Mouse (Mus musculus): ENCODE measurements around the gene Coa5. TPM values are rescaled to one million over a fixed set of nuclear protein-coding genes. Genes with fewer than 3 reads are reported as not detected.

Coa5 gene
- polyA plus RNA-seq, 1 experiment from 2014 or later = 54.8 TPM

DNA sequence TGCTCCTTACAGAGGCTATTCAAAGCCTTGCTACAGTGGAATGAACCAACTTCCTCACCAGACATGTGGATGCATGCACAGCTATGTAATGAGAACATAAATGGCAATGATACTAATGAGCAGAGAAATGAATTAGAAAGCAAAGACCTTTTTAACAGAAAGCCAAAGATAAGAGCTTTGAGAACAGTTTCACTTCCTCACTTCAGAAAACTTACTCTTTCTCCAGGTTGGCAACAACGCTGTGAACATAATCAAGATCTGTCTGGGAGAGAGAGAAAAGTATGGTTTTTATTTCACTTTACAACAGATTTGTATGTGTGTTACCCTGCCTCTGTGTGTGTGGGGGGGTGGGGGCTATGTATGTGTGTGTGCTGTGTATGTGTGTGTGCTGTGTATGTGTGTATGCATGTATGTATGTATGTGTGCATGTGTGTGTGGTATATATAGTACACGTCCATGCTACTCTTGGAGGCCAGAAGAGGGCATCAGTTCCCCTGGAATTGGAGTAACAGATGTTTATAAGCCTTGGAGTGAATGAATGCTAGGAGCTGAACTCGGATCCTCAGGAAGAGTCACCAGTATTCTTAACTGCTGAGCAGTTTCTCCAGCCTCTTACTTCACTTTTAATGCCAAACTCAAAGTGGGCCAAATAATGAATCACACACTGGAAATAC is 36.6 kb upstream of the Coa5 start:
- ATAC-seq (ENCODE audit: low FRiP score) = no peak
- no peaks in the 10 kb centered on the region for H3K9me3 ChIP-seq
- H3K36me3 ChIP-seq = peaks cover 8% of the 10 kb centered on the region; the same call in 1 of the 2 replicates
- H3K9ac ChIP-seq = no peak overlapping the region
- no peak overlapping the region for H3K27ac ChIP-seq
- H3K4me2 ChIP-seq = no peak overlapping the region
- no peaks in the 10 kb centered on the region for H3K4me1 ChIP-seq (replicated peaks)
- no peak overlapping the region for H3K4me3 ChIP-seq
- WGBS = 84% methylated on average over 3 of the region's 3 CpGs
- H3K27me3 ChIP-seq = no peaks in the 10 kb centered on the region

GRCm38 (mm10) chr1:37464878-37465452 is 35.1 kb upstream of the Coa5 start:
- no peak overlapping the region for H3K4me2 ChIP-seq
- no peak overlapping the region for H3K9ac ChIP-seq
- H3K9me3 ChIP-seq = no peaks in the 10 kb centered on the region
- H3K27me3 ChIP-seq = no peaks in the 10 kb centered on the region
- no peak overlapping the region for H3K4me3 ChIP-seq
- ATAC-seq (ENCODE audit: low FRiP score) = no peak
- H3K27ac ChIP-seq = no peak overlapping the region
- WGBS = 91% methylated on average over 10 of the region's 10 CpGs
- H3K36me3 ChIP-seq = peaks cover 8% of the 10 kb centered on the region; the same call in 1 of the 2 replicates
- no peaks in the 10 kb centered on the region for H3K4me1 ChIP-seq (replicated peaks)

DNA sequence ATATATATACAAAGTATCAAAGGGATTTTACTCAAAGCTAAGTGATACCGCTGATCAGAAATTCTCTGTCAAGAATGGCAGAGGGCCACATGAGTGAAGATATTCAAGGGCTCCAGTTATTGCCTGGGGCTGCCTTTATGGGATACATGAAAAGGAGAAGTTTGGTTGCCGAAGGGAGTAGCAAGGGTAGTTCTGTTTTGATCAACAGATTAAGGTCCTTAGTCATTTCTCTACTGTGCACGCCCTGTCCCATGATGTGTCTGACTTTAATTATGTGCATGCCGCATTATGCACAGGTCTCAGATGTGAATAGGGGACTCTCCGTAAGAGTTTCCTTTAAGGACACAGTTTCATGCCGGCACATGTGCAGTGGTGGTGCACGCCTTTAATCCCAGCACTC is 27.6 kb upstream of the Coa5 start:
- H3K27me3 ChIP-seq = no peaks in the 10 kb centered on the region
- H3K4me2 ChIP-seq = no peak overlapping the region
- H3K4me1 ChIP-seq (replicated peaks) = no peaks in the 10 kb centered on the region
- H3K9me3 ChIP-seq = no peaks in the 10 kb centered on the region
- no peak overlapping the region for H3K27ac ChIP-seq
- ATAC-seq (ENCODE audit: low FRiP score) = no peak
- no peak overlapping the region for H3K4me3 ChIP-seq
- peaks cover 8% of the 10 kb centered on the region for H3K36me3 ChIP-seq
- 90% methylated on average over 7 of the region's 7 CpGs for WGBS
- H3K9ac ChIP-seq = no peak overlapping the region

DNA sequence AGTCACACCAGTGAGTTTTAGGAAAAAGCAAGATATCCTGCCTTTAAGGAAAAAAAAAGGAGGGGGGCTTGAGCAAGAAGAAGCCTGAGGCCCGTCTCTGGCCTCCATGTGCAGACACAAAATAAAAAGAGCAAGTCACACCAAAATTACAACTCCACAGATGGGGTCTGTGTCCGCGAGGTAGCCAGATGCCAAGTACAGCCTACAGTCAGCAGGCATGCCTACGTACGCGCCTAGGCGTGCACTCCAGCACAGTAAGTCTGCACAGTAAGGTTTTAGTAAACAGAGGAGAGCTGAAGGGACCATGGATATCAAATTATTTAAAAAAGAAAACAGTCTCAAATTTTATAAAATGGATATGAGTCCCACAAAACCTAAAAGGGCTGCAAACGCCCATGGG is 21.4 kb upstream of the Coa5 start:
- H3K4me1 ChIP-seq (replicated peaks) = no peaks in the 10 kb centered on the region
- no peak overlapping the region for H3K4me2 ChIP-seq
- H3K27ac ChIP-seq = no peak overlapping the region
- ATAC-seq (ENCODE audit: low FRiP score) = no peak
- H3K27me3 ChIP-seq = no peaks in the 10 kb centered on the region
- no peak overlapping the region for H3K9ac ChIP-seq
- WGBS = 91% methylated on average over 8 of the region's 8 CpGs
- no peak overlapping the region for H3K4me3 ChIP-seq
- peaks cover 29% of the 10 kb centered on the region for H3K36me3 ChIP-seq
- H3K9me3 ChIP-seq = no peaks in the 10 kb centered on the region

- no peak overlapping the region for H3K27ac ChIP-seq
- no peak overlapping the region for H3K4me3 ChIP-seq
- peaks cover 24% of the 10 kb centered on the region for H3K36me3 ChIP-seq
- no peak overlapping the region for H3K9ac ChIP-seq
- ATAC-seq (ENCODE audit: low FRiP score) = no peak
- WGBS = 85% methylated on average over 10 of the region's 10 CpGs
- H3K9me3 ChIP-seq = no peaks in the 10 kb centered on the region
- H3K27me3 ChIP-seq = no peaks in the 10 kb centered on the region
- H3K4me2 ChIP-seq = no peak overlapping the region
- H3K4me1 ChIP-seq (replicated peaks) = no peaks in the 10 kb centered on the region
These were observed 18.6 kb upstream of the Coa5 start for GRCm38 (mm10) chr1:37448361-37449095.

DNA sequence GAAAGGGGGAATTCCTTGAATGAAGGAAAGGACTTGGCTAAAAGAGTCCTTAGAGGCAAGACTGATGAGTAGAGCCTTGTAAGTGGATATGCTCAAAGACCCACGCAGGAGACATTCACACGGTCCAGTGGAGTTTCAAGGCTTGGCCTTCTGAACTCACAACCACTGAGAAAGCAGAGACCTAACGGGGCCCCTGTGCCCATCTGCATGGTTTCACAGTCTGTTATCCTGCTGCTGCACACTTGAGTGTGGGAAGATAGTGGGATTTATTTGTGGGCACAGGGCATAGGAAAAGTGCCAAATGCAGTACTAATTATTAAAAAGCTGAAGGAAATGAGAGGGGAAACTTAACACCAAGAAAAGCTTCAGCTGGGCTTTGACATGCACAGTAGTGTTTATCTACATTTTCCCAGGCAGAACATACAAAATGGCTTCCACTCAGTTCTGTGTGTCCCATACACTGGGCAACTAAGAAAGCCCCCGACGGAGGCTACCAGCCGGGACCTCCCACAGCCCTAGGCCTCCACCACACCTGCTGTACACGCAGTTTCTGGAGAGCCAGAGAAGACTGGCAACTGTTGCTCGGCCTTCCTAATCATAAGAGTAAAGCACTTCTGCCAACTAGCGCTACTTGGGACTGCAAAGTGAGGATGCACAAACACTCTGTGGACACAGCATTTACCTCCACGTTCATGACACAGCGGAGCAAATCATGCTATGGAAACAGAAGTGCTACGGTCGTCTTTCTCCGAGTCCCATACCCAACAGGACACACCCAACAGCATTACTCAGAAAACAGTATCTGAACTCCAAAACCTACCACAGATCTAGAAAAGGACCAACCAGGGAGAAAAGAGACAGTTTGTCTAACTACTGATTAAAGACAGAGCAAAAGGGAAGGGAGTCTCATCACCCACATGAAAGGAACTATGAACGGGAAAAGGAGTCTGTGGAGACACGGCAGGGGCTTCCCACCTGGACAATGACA is 13.2 kb upstream of the Coa5 start:
- WGBS = 94% methylated on average over 16 of the region's 16 CpGs
- Histone ChIP-seq H3K27ac (no peak overlapping the region), H3K4me3 (no peak overlapping the region), H3K9me3 (no peaks in the 10 kb centered on the region), H3K9ac (no peak overlapping the region), H3K27me3 (no peaks in the 10 kb centered on the region), H3K4me2 (no peak overlapping the region), H3K4me1 (replicated peaks) (no peaks in the 10 kb centered on the region), H3K36me3 (peaks cover 51% of the 10 kb centered on the region)
- no peak for ATAC-seq (ENCODE audit: low FRiP score)

DNA sequence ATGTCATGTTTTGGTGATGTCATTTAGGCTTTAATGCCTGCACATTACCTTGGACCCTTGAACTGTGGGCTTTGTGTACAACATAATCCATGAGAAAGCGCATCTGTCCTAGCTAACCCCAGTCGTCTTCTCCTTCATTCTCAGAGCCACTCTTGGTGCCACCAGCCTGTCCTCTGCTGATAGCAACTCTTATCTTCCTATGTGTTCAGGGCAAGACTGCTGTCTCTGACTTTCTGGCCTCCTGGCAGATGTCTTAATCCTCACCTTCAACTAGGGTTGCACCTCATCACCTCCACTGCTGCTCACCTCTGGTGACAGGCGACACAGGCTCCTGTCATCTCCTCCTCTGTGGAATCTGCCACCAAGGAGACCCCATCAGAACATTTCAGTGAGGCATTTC is 6.5 kb upstream of the Coa5 start:
- H3K4me1 ChIP-seq (replicated peaks) = peaks cover 17% of the 10 kb centered on the region
- no peak for ATAC-seq (ENCODE audit: low FRiP score)
- no peak overlapping the region for H3K27ac ChIP-seq
- H3K9ac ChIP-seq = no peak overlapping the region
- H3K4me2 ChIP-seq = no peak overlapping the region
- H3K9me3 ChIP-seq = no peaks in the 10 kb centered on the region
- H3K36me3 ChIP-seq = peaks cover 84% of the 10 kb centered on the region
- no peak overlapping the region for H3K4me3 ChIP-seq
- no peaks in the 10 kb centered on the region for H3K27me3 ChIP-seq
- 97% methylated on average over 3 of the region's 3 CpGs for WGBS

DNA sequence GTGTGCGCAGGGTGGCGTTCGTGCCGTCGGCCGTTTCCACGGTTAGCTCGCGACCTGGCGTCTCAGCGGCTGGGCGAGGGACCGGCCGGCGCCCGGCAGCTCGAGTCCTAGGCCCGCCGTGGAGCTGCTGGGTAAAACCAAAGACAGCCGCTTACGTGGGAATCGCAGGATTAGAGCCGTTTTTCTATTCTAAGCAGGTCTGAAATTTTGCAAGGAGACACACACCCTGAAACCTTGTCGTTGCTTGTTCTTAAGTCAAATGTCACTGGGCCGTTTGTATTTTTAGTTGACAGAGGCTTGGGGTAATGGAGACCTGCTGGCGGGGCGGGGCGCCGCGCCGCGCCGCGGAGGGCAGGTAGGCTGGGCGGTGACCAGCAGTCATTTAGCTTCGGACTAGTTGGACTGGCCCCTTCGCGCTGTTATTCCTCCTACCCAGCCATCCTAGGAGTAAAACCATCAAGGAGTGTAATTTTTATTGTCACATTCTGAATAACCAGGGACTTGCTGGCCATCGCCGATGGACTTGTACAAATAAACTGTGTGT is 466 bp upstream of the Coa5 start:
- H3K27ac ChIP-seq = peak overlapping the region; percentile 81
- peaks cover 45% of the 10 kb centered on the region for H3K36me3 ChIP-seq
- no peaks in the 10 kb centered on the region for H3K9me3 ChIP-seq
- H3K9ac ChIP-seq = peak overlapping the region; percentile 92
- H3K27me3 ChIP-seq = no peaks in the 10 kb centered on the region
- peak overlapping the region; percentile 93 for H3K4me2 ChIP-seq
- peaks cover 38% of the 10 kb centered on the region for H3K4me1 ChIP-seq (replicated peaks)
- H3K4me3 ChIP-seq = peak overlapping the region; percentile 89
- 2% methylated on average over 40 of the region's 40 CpGs for WGBS
- ATAC-seq (ENCODE audit: low FRiP score) = peak; percentile 50

DNA sequence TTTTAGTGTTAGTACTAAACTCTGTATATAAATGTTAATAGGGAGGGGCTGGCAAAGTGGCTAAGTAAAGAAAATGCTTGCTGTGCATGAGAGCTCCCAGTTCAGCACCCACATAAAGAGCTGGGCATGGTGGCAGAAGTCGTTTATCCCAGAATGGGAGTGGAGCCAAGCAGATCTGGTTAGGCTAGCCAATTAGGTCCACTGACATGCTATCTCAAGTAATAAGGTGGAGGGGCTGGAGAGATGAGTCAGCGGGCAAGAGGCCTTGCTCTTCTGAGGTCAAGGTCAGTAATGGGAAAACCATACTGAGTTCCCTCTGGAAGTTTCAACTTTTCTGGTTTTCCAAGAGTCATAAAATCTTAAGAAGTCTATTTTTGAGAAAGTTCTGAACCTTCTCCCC is 992 bp downstream of the Coa5 start:
- ATAC-seq (ENCODE audit: low FRiP score) = no peak
- 83% methylated on average over 2 of the region's 2 CpGs for WGBS

GRCm38 (mm10) chr1:37427144-37427875 is 2.6 kb downstream of the Coa5 start:
- H3K4me2 ChIP-seq = no peak overlapping the region
- H3K9me3 ChIP-seq = 0 out of 2 replicates have a peak, but pooled peaks cover 7% of the 10 kb centered on the region
- H3K4me1 ChIP-seq (replicated peaks) = peaks cover 30% of the 10 kb centered on the region
- H3K27ac ChIP-seq = no peak overlapping the region
- WGBS = 94% methylated on average over 8 of the region's 8 CpGs
- H3K36me3 ChIP-seq = peaks cover 48% of the 10 kb centered on the region
- H3K4me3 ChIP-seq = no peak overlapping the region
- H3K9ac ChIP-seq = no peak overlapping the region
- H3K27me3 ChIP-seq = no peaks in the 10 kb centered on the region
- no peak for ATAC-seq (ENCODE audit: low FRiP score)

More for the DNA sequence above, 992 bp downstream of the Coa5 start:
- 0 out of 2 replicates have a peak, but pooled peaks cover 5% of the 10 kb centered on the region for H3K9me3 ChIP-seq
- peaks cover 49% of the 10 kb centered on the region for H3K36me3 ChIP-seq
- peak overlapping the region; percentile 89 for H3K4me3 ChIP-seq
- peaks cover 38% of the 10 kb centered on the region for H3K4me1 ChIP-seq (replicated peaks)
- peak overlapping the region; percentile 93 for H3K4me2 ChIP-seq
- peak overlapping the region; percentile 92 for H3K9ac ChIP-seq
- peak overlapping the region; percentile 69 for H3K27ac ChIP-seq
- H3K27me3 ChIP-seq = no peaks in the 10 kb centered on the region

- WGBS = 97% methylated on average over 1 of the region's 1 CpGs
- no peaks in the 10 kb centered on the region for H3K4me1 ChIP-seq (replicated peaks)
- H3K4me3 ChIP-seq = no peak overlapping the region
- no peaks in the 10 kb centered on the region for H3K27me3 ChIP-seq
- ATAC-seq (ENCODE audit: low FRiP score) = no peak
- H3K4me2 ChIP-seq = no peak overlapping the region
- 0 out of 2 replicates have a peak, but pooled peaks cover 7% of the 10 kb centered on the region for H3K9me3 ChIP-seq
- H3K9ac ChIP-seq = no peak overlapping the region
- no peak overlapping the region for H3K27ac ChIP-seq
- peaks cover 72% of the 10 kb centered on the region for H3K36me3 ChIP-seq
These were observed 10.5 kb downstream of the Coa5 start for GRCm38 (mm10) chr1:37419420-37419819.

Measured in hindbrain, embryonic 13.5 days (tissue).